Mouse (Mus musculus): ENCODE results near the gene Il2. TPM values are rescaled to one million over a fixed set of nuclear protein-coding genes. Genes with fewer than 3 reads are reported as not detected.

Il2 gene
- polyA plus RNA-seq, 1 experiment from 2014 or later, result 0.87 TPM

Other genes starting within 250 kb of the Il2 start
- 0.20 TPM in 1 of 2 replicates, not detected in the other for gene Adad1, start 62.4 kb downstream of the Il2 start, polyA plus RNA-seq (2015; fragmentation: Nextera tagmentation; extraction: Ambion mirVana)
- 0.22 and 0.26 TPM in 2 replicates for gene Il21, start 106.7 kb upstream of the Il2 start, polyA plus RNA-seq (2015; fragmentation: Nextera tagmentation; extraction: Ambion mirVana)
- 4.6 and 5.0 TPM in 2 replicates for gene Bbs12, start 186.6 kb upstream of the Il2 start, polyA plus RNA-seq (2015; fragmentation: Nextera tagmentation; extraction: Ambion mirVana)
- gene Cetn4, start 186.7 kb upstream of the Il2 start, polyA plus RNA-seq (2015; fragmentation: Nextera tagmentation; extraction: Ambion mirVana), result 1.8 and 2.6 TPM in 2 replicates
- 0.22 and 1.1 TPM in 2 replicates for gene Fgf2, start 222.4 kb upstream of the Il2 start, polyA plus RNA-seq (2015; fragmentation: Nextera tagmentation; extraction: Ambion mirVana)